Mouse (Mus musculus) B cell, adult 2 months (primary cell): ENCODE results near the gene Fgd5.
"Not testable (repeated sequence)": the region's sequence is repeated elsewhere in the genome, so short reads cannot be mapped to it uniquely, and the experiment has no call there.

Experiments
- DNase-seq, 2 experiments: peaks; one replicate each; pipeline ENCODE4 v3.0.0; 2022

Gene Fgd5

DNA sequence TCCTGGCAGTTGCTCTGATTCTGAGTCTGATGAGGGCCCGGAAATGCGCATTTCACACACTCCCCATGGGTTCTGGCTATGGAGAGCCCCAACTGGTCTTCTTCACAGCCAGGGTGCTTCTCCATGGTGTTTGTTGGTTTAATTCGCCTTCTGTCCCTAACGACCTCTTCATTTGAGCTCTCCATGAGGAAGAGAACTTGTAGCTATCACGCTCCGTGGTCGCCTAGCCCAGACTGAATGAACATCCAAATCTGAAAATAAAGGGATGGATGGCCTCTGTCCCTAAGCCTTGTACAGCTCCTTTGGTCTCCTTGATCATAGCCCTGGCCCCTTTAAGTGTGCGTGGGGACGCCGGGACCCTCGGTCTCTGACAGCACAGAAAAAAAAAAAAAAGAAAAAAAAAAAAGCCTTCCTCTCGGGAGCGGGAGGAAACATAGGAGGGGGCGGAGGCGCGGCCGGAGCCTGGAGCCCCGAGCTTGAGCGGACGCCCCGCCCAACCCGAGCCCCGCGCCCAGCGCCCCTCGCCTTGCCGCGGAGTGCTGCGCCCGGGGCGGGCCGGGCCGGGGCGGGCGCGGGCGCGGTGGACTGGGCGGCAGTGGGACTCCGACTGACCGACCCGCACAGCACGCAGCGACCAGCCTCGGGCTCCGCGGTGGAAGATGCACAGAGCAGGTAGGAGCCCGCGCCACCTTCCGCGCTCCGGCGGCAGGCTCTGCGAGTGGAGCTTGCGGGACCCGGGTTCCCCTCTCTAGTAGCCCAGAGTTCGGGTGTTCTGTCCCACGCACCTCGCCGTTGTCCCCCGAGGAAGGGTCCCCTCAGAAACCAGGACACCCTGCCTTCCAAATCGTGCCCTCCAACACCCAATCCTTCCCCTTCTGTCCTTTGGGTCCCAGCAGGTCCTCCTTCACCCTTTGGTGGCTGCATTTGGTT, at the start of gene Fgd5:
Fgd5 (plus strand) TSS at position 508 of the 930 bp plus-strand sequence.
- no peak for DNase-seq

DNA sequence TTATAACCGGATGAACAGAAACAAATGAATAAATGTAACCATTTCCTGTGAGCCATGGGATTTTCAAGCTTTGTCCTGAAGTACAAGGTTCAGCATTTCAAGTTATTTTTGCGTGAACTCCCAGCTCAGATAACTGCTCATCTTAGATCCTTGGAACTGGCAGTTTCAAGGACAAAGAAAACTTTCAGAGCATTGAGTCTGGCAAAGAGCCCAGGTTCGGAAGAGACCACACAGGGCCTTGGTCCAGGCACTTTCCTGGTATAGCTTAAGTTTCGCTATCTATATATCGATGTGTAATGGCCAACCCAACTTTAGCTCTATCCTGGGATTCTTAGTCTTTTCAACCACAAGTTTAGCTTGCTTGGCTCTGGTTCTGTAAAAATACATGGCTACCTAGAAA, 47.4 kb upstream of the Fgd5 start:
- DNase-seq = no peak

DNA sequence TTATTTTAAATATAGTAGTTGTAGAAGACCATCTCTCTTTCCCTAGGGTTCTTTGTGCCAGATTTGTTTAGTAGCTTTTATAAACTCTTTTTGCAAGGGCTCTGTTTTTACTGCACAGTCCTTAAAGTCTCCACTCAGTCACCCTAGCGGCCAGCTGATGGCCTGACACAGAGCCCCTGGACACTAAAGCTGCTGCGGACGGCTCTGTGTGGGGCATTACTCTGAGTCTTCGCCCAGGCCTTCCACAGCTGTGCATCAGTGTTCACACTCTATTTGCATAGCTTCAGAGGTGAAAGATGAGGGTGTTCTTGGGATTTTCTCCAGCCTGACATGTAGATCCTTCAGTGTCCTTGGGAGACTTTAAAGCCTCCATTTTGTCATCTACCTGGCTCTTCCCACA, 40.2 kb upstream of the Fgd5 start:
- DNase-seq = no peak

DNA sequence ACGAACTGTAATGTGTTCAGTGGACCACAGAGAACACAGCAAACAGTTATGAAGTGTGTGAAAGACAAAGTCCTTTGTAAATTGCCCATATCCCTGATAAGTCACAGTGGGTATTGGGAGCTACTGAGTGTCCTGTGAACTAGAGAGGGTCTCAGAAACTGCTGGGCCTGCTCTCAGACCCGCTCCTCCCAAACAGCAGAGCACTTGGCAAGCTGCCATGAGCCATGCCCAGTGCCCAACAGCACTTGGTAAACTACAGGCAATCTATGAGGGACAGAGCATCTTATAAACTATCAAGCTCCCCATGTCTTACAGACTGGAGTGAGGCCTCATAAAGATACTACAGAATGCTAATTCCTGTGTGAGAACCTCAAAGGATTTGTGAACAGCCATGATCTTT, 30.3 kb upstream of the Fgd5 start:
- DNase-seq = no peak

DNA sequence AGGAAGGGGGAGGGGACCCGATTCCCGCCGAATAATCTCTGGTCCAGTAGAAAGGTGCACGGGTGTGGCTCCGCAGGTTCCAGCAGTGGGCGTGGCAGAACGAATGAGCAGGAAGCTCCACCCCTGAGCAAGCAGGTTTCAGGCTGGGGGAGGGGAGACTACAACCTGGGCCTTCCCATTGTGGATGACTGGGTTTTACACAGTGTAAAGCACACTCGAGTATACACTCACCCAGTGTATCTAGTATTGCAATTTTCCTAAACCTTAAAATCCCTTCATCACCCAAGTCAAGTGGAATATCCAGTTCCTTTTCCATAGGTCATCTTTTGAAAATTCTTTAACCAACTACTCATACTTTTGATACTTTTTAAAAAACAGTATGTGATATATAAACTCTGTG, 20.7 kb upstream of the Fgd5 start:
- DNase-seq = not testable (repeated sequence)

DNA sequence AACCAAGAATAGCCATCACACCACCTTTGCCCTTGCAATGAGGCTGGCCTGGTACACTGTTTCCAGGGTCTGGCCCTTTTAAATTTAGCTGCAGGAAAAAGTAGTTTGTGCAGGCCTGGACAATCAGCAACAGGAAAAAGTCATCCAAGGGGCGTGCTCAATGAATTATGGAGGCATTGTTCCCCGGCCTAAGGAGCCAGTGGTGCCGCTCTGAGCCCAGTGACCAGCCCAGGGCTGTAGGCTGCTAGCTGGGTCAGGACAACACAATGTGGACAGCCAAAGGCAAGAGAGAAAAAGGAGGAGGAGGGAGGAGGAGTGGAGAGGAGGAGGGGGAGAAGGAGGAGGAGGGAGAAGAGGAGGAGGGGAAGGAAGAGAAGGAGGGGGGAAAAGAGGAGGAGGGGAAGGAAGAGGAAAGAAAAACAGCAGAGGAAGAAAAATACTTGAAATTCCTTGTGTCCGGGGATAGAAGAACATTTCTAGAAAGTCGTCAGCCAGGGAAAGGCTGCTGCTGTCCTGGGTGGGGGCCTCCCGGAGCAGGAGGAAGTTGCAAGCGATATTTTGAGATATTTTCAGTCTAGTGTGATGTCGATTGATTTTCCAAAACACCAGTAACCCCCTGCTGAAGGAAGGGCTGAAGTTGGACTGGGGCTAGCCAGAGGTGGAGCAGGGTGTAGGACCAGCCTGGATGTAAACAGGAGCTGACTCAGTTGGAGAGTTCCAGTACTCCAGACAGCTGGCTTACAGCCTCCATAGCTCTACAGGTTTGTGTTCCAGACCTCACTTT, 18.5 kb upstream of the Fgd5 start:
- DNase-seq = no peak

DNA sequence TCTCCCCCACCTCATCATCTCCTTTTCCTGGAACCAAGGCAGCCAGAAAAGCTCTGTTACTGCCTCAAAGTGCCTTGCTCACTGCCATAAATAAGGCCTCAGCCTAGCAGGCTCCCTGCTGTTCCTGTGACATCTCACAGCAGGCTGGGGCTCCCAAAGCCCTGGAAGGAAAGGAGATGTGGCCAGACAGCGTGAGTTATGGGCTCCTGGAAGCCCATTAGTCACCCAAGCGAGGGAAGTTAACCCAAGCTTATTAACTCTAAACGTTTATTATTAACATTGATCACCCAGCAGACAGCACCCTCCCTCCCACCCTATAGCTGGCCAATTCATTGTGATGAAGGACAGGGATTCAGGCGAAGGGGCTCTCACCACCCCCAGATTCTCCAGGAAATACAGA, 15.2 kb upstream of the Fgd5 start:
- DNase-seq = no peak

DNA sequence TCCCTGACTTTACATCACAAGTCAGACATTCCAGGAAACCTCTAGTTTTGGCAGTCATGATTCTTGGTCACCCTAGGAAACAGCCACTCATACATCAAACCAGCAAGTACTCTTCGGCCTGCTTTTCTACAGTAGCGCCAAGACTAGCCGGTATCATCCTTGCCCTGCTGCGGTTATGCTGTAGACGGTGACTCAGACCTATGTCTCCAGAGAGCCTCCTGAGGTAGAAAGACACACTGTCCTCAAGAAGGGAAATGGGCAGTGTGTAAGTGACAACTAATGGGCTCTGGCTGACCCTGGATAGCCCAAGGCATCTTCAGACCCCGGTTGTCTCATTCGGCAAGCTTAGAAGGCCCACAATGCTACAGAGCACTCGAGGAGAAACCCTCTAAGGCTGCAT, 13.6 kb upstream of the Fgd5 start:
- no peak for DNase-seq

DNA sequence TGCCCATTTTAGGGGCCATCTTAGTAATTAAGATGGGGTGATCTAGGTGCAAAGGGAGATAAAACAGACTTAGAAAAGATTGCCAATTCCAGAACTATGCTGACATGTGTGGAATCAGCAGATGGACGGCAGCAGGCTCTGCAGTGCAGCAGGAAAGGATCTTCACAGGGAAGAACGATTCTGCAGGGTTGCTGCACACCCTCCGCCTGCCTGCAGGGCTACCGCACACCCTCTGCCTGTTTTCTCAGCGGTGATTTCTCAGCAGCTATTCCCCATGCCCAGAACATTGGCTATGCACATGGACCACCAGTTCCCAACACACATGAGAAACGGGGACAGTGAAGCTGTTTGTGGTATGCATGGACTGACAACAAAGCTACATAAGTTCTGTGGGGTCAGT, 12.7 kb upstream of the Fgd5 start:
- DNase-seq = no peak

DNA sequence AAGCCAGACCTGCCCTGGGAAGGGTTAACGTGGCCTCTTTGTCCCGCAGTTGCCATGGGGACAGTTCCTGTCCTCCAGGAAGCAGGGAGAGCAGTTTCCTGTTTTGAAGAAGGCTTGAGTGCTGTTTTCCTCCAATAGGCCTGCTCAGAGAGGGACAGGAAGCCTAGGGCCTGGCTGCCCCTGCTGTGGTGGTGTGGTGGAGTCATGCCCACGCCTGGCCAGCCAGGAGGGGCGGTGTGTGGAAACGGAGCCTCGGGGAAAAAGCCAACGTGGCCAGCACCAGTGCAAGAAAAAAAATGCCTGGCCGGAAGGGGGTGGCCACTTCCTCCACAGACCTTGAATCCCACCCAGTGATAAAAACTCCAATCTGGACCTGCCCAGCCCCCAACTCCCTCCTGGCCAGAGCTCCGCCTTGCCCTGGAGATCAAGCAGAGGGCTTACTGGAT, 6.5 kb upstream of the Fgd5 start:
- no peak for DNase-seq

DNA sequence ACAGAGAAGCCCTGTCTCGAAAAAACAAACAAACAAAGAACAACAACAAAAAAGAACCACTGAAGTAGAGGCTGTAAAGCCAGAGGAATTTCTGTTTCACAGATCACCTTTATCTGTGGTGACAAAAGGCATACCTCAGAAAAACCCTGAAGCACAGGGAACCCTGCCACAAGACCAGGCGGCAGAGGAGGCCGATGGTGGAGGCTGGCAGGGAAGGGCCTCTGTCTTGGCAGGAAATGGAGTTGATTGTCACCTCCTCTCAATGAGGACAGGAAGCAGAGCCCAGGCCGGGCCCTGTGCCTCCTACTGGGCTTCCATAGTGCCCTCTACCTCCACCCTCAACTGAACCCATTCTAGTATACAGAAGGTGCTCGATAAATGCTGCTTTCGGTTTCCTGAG, 4.7 kb upstream of the Fgd5 start:
- DNase-seq = no peak

DNA sequence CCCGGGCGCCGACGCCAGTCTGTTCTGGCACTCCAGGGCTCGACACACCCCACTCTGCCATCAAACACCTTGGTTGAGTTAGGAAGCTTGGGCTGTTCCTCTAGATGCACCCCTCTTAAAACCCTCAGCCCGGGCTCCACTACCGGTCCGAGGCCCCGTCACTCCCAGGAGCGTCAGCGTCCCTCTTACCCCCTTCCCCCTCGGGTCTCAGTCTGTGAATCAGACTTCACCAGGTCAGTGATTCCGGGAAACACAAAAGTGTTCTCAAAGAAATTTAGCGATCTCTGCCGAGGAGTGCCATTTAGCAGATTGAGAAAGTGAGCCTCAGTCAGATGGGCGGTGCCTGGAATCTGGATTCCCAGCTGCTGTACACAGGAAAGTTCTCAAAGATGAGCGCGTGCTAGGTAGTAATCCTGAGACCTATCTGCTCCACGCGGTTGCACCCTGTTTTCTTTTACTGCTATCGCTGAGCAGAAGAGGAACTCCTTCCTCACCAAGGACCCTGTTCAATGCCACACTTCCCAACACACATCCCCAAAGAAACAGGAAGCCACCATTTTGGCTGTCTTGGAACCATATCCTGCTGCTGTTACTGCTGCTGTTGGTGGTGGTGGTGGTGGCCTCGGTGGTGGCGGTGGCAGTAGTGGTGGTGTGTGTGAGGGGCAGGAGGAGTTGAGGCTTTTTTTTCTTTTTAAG, 771 bp downstream of the Fgd5 start:
- DNase-seq = no peak

DNA sequence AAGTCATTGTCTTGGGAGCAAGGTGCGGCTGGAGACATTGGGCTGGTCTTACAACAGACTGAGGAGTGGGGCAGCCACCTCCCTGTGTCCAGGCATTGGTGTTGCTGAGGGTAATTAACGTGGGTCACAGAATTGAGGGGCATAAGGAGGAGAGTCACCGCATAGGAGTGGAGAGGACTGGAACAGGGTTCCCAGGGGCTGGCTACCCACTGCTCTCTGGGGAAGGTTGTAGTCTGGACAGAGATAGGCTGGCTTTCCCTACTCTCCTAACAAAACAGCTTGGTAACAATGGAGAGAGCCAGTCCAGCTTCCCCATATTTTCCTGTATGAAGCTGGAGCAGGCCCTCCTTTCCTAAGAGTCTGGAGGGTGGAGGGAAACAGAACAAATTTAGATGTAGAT, 1.3 kb downstream of the Fgd5 start:
- DNase-seq = no peak

DNA sequence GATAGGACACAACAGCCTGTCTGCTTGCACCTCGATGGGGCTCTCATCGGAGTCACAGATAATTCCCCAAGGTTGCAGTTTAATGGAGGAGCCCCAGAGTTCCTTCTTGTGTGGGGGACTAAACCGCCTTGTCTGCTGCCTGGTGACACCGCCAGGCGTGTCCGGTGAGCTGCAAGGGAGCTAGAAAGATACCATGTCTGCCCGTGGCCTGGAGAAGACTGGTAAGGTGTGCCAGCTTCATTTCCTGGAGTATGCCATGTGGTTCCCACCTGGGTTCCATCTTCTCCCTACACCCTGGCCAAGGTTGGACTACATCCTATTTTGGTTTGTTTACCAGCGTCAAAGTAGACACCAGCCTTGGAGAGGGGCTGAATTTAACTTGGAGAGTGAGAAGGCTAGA, 11.4 kb downstream of the Fgd5 start:
- no peak for DNase-seq

DNA sequence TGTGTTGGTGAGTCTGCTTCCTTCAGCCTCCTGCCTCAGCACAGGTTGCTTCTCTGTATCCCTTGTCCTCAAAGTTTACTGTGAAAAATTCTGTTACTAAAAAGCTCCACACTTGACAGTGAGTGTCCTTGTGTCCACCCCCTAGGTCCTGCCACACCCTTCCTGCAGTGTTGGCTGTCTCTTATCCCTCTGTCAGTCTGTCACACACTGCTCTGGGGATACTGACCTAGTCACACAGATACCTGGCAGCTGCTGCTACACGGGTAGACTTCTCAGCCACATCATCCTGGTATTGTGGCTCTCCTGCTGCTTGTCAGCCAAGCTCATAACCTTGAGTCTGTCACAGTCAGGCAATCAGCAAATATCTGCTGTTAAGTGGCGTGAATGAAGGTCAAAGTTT, 14.1 kb downstream of the Fgd5 start:
- DNase-seq = no peak

DNA sequence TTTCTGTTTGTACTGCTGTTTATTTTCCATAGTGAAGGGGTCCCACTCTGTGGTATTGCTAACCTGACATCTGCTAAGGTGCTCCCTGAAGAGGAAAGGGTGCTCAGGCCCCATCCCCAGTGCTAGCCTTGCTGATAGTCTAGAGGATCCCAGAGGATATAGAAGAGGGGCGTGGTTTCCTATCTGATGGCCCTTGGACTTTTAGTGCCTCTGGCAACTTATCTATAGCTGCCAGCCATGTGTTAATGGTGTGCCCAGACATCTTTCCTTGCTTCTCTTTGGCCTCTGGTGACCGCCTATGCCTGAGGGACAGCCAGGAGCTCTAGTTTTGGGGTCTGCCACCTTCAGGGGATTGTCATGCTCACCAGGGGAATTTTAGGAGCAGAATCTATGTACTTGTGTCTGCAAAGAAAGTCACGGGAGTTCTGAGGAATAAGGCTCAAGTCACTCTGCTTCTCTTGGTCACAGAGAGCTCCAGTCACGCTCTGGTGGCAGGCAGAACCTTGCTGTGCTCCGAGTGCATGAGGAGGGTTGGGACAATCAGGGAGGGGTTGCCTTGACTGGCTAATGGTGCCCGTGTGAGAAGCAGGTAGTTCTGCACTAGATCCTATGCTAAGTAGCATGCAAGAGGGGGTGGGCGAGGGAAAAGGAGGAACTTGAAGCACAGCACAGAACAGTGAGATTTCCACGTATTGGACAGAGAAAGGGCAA, 15.3 kb downstream of the Fgd5 start:
- DNase-seq = no peak

DNA sequence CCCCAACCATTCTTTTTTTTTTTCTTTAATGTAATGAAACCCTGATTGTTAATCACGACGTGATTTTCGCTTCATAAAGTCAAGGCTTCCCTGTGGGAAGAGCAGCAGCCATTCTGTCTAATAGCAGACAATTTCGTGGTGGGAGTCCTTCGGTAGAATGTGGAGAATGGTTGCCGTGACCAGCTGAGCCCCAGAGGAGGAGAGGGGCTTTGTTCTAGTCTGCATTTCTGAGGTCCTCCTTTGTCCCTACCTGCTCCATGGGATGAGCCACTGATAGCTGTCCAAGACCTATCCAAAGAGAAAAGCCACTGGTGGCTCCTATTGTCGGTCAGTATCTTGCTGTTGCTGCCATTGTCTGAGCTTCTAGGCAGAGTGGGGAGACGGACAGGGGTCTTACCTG, 17.4 kb downstream of the Fgd5 start:
- no peak for DNase-seq

DNA sequence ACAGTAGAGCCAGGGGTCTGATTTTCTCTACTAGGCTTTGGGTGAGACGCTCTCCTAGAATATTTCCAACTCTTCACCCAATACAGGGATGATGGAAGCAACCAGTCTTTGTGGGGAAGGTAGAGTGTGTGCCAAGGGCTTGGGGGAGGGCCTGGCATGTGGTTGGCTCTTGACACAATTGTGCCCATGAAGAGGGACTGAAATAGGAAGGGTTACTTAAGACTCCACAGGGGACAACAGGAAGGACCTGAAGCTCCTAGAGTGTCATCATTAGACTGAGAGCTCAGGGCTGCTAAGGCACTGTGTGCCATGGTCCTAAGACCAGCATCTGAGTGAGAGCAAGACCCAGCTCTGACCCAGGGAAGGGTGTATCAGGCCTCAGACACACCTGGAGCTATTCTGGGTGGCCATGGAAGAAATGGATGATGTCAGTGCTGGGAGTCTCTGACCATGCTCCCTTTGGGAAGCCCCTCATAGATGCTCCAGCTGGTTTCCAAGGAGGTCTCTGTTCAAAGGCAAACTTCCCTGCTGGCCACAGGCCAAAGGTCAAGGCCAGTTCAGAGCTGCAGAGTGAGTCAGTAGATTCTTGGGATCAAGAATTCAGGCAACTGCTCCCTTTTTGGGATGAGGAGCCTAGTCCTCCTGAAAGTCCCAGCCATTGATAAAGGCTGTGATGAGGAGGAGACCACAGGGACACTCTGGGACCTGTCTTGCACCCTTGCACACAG, 24.0 kb downstream of the Fgd5 start:
- no peak for DNase-seq

DNA sequence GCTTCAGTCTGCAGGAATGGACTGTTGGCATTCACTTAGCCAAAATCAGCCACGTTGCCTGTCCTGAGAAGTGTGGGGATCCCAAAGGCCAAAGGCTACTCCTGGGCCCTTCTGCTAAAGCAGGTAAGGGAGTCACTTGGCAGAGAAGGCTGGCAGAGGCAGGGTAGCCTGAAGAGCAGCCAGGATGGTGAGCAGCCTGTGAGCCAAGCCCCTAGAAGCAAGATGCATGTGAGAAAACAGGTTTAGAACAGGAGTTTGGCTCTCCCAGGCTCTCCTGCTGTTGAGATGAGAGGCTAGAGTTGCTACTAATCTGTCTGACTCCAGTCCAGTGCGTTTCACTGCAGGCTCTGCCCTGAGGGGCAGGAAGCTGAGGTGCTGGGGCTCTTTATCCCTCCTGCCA, 25.0 kb downstream of the Fgd5 start:
- no peak for DNase-seq

DNA sequence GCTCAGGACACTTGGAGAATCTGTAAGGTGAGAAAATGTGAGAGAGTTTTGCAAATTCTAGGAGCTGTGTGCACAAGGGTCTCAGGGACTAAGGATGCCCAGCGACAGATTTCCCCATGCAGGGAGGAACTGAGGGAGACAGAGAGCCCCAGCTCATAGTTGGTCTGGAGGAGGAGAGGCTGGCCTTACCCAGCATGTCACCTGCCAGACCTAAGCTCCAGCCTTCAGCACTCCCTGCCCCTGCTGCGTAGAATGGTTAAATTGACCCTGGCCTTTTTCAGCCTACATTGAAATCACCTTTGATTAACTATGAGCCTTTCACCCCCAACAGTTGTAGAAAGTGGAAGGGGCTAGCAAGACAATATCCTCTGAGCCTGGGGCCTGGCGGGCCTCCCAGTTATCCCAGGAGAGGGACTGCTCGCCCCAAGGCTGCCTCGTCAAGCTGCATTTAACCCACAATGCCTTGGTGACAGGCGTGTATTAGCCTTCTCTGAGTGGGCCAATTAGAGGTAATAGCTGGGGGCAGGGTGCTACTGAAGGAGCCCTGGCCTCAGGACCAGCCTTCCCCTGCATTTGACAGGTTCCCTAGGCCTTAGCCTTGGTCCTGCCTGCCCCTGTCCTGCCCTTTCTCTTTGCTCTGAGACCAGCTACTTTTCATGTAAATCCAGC, 25.6 kb downstream of the Fgd5 start:
- DNase-seq = no peak

DNA sequence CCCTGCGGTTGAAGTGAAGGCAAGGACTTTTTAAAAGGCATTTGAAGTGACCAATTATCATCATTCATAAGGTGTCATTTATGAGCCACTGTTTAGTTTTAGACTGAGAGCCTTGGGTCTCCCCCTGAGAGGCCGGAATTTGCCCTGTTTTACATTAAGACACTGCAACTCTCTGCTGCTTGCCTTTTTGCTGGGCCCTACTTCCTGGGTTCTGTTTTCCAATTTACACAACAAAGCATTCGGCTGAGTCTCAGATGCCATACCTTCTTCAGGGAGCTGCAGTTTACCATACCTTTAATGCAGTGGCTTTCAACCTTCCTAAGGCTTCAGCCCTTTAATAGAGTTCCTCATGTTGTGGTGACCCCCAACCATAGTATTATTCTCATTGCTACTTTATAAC, 26.1 kb downstream of the Fgd5 start:
- no peak for DNase-seq

DNA sequence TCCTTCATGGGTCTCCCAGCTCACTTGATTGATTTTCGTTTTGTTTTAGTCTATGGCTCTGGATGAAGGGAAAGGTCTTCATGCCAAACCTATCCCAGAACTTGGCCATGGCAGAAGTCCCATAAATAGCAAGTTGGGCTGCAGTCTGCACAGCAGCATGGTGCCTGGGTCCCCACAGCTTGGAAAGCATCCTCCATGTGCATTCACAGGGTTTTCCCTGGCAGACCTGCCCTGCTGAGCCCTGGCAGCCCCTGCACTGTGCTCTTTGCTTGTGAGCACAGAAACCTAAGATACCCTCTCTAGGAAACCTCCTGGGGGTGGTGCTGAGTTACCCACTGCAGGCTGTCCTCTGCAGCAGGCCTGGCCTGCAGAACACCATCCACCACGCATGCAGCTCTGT, 32.2 kb downstream of the Fgd5 start:
- DNase-seq = no peak
